Mouse (Mus musculus): ENCODE measurements around the gene Gbp4.
"Not testable (repeated sequence)": the region's sequence is repeated elsewhere in the genome, so short reads cannot be mapped to it uniquely, and the experiment has no call there.

GRCm38 (mm10) chr5:105140089-105140810 is 864 bp upstream of the Gbp4 start:
- not testable (repeated sequence) for TF ChIP-seq CTCF, EP300 (IDR thresholded peaks at IDR 0.05; ENCODE audit: low read depth)

All from liver, postnatal 0 days (tissue).